Mouse (Mus musculus): Measurements from ENCODE around the gene Faah. TPM values are rescaled to one million over a fixed set of nuclear protein-coding genes. Genes with fewer than 3 reads are reported as not detected.
A peak's percentile ranks its signal among the peaks of the same experiment; 100 is the strongest.

The Faah gene
- polyA plus RNA-seq, 1 experiment from 2014 or later: 1.4 TPM

GRCm38 (mm10) chr4:116016862-116017299 is 845 bp downstream of the Faah start:
- Histone ChIP-seq H3K27me3 (ENCODE audit: control insufficient read depth, insufficient read depth, low read length) (peaks cover 31% of the 10 kb centered on the region), H3K36me3 (replicated peaks; ENCODE audit: control insufficient read depth, insufficient read depth, low read depth, low read length) (no peaks in the 10 kb centered on the region), H3K4me1 (ENCODE audit: control insufficient read depth, insufficient read depth, low read length) (no peaks in the 10 kb centered on the region; the same call in 1 of the 2 replicates), H3K9ac (replicated peaks; ENCODE audit: low read length) (peak overlapping the region; percentile 68; the same call in 1 of the 2 replicates), H3K9me3 (replicated peaks; ENCODE audit: control insufficient read depth, low read length) (no peaks in the 10 kb centered on the region), H3K4me2 (ENCODE audit: low read depth, low read length) (peak overlapping the region; percentile 99), H3K4me3 (ENCODE audit: low read depth, low read length) (peak overlapping the region; percentile 58), H3K27ac (replicated peaks; ENCODE audit: low read depth, low read length) (no peak overlapping the region)
- WGBS: 10% methylated on average over 16 of the region's 16 CpGs
- no peak for DNase-seq (ENCODE audit: low spot score)
- no peak for ATAC-seq (replicated peaks; ENCODE audit: insufficient number of reproducible peaks, low FRiP score, low TSS enrichment, low read depth)

- WGBS: 48% methylated on average over 3 of the region's 3 CpGs
- Histone ChIP-seq H3K27ac (replicated peaks; ENCODE audit: low read depth, low read length) (no peak overlapping the region), H3K4me3 (ENCODE audit: low read depth, low read length) (no peak overlapping the region)
Measured at GRCm38 (mm10) chr4:116016396-116016795, 1.3 kb downstream of the Faah start.

GRCm38 (mm10) chr4:116015996-116016395 is 1.7 kb downstream of the Faah start:
- Histone ChIP-seq H3K4me3 (ENCODE audit: low read depth, low read length) (no peak overlapping the region), H3K27me3 (ENCODE audit: control insufficient read depth, insufficient read depth, low read length) (peaks cover 31% of the 10 kb centered on the region), H3K9ac (replicated peaks; ENCODE audit: low read length) (no peak overlapping the region), H3K4me2 (ENCODE audit: low read depth, low read length) (no peak overlapping the region), H3K36me3 (replicated peaks; ENCODE audit: control insufficient read depth, insufficient read depth, low read depth, low read length) (no peaks in the 10 kb centered on the region), H3K4me1 (ENCODE audit: control insufficient read depth, insufficient read depth, low read length) (no peaks in the 10 kb centered on the region; the same call in 1 of the 2 replicates), H3K27ac (replicated peaks; ENCODE audit: low read depth, low read length) (no peak overlapping the region), H3K9me3 (replicated peaks; ENCODE audit: control insufficient read depth, low read length) (no peaks in the 10 kb centered on the region)
- ATAC-seq (replicated peaks; ENCODE audit: insufficient number of reproducible peaks, low FRiP score, low TSS enrichment, low read depth) (no peak), DNase-seq (ENCODE audit: low spot score) (no peak)
- 56% methylated on average over 8 of the region's 8 CpGs for WGBS

More at GRCm38 (mm10) chr4:116016396-116016795, 1.3 kb downstream of the Faah start:
- DNase-seq (ENCODE audit: low spot score) (no peak), ATAC-seq (replicated peaks; ENCODE audit: insufficient number of reproducible peaks, low FRiP score, low TSS enrichment, low read depth) (no peak)
- Histone ChIP-seq H3K27me3 (ENCODE audit: control insufficient read depth, insufficient read depth, low read length) (peaks cover 31% of the 10 kb centered on the region), H3K4me1 (ENCODE audit: control insufficient read depth, insufficient read depth, low read length) (no peaks in the 10 kb centered on the region; the same call in 1 of the 2 replicates), H3K9ac (replicated peaks; ENCODE audit: low read length) (no peak overlapping the region), H3K4me2 (ENCODE audit: low read depth, low read length) (no peak overlapping the region), H3K36me3 (replicated peaks; ENCODE audit: control insufficient read depth, insufficient read depth, low read depth, low read length) (no peaks in the 10 kb centered on the region), H3K9me3 (replicated peaks; ENCODE audit: control insufficient read depth, low read length) (no peaks in the 10 kb centered on the region)

- ATAC-seq (replicated peaks; ENCODE audit: insufficient number of reproducible peaks, low FRiP score, low TSS enrichment, low read depth): no peak
- Histone ChIP-seq H3K9ac (replicated peaks; ENCODE audit: low read length) (no peak overlapping the region), H3K4me3 (ENCODE audit: low read depth, low read length) (no peak overlapping the region), H3K4me1 (ENCODE audit: control insufficient read depth, insufficient read depth, low read length) (no peaks in the 10 kb centered on the region; the same call in 1 of the 2 replicates), H3K4me2 (ENCODE audit: low read depth, low read length) (no peak overlapping the region), H3K36me3 (replicated peaks; ENCODE audit: control insufficient read depth, insufficient read depth, low read depth, low read length) (no peaks in the 10 kb centered on the region), H3K27ac (replicated peaks; ENCODE audit: low read depth, low read length) (no peak overlapping the region), H3K9me3 (replicated peaks; ENCODE audit: control insufficient read depth, low read length) (no peaks in the 10 kb centered on the region), H3K27me3 (ENCODE audit: control insufficient read depth, insufficient read depth, low read length) (peaks cover 31% of the 10 kb centered on the region)
- no peak for DNase-seq (ENCODE audit: low spot score)
- WGBS: 85% methylated on average over 5 of the region's 5 CpGs
Measured at GRCm38 (mm10) chr4:116015502-116015901, 2.2 kb downstream of the Faah start.

GRCm38 (mm10) chr4:116010186-116010585 is 7.5 kb downstream of the Faah start:
- H3K36me3 ChIP-seq (replicated peaks; ENCODE audit: control insufficient read depth, insufficient read depth, low read depth, low read length): no peaks in the 10 kb centered on the region
- no peak overlapping the region for H3K4me2 ChIP-seq (ENCODE audit: low read depth, low read length)
- ATAC-seq (replicated peaks; ENCODE audit: insufficient number of reproducible peaks, low FRiP score, low TSS enrichment, low read depth) (no peak), DNase-seq (ENCODE audit: low spot score) (no peak)
- WGBS: 83% methylated on average over 8 of the region's 8 CpGs
- no peaks in the 10 kb centered on the region for H3K9me3 ChIP-seq (replicated peaks; ENCODE audit: control insufficient read depth, low read length)
- no peak overlapping the region for H3K9ac ChIP-seq (replicated peaks; ENCODE audit: low read length)
- H3K4me3 ChIP-seq (ENCODE audit: low read depth, low read length): no peak overlapping the region
- H3K27ac ChIP-seq (replicated peaks; ENCODE audit: low read depth, low read length): no peak overlapping the region
- H3K4me1 ChIP-seq (ENCODE audit: control insufficient read depth, insufficient read depth, low read length): no peaks in the 10 kb centered on the region
- H3K27me3 ChIP-seq (ENCODE audit: control insufficient read depth, insufficient read depth, low read length): peaks cover under 1% of the 10 kb centered on the region

- Histone ChIP-seq H3K9me3 (replicated peaks; ENCODE audit: control insufficient read depth, low read length) (no peaks in the 10 kb centered on the region), H3K36me3 (replicated peaks; ENCODE audit: control insufficient read depth, insufficient read depth, low read depth, low read length) (no peaks in the 10 kb centered on the region), H3K27ac (replicated peaks; ENCODE audit: low read depth, low read length) (no peak overlapping the region), H3K9ac (replicated peaks; ENCODE audit: low read length) (no peak overlapping the region), H3K4me1 (ENCODE audit: control insufficient read depth, insufficient read depth, low read length) (no peaks in the 10 kb centered on the region), H3K4me2 (ENCODE audit: low read depth, low read length) (no peak overlapping the region), H3K27me3 (ENCODE audit: control insufficient read depth, insufficient read depth, low read length) (no peaks in the 10 kb centered on the region), H3K4me3 (ENCODE audit: low read depth, low read length) (no peak overlapping the region)
- ATAC-seq (replicated peaks; ENCODE audit: insufficient number of reproducible peaks, low FRiP score, low TSS enrichment, low read depth) (no peak), DNase-seq (ENCODE audit: low spot score) (no peak)
- 70% methylated on average over 4 of the region's 4 CpGs for WGBS
Measured at GRCm38 (mm10) chr4:116001206-116001605, 16.5 kb downstream of the Faah start.

- no peak for ATAC-seq (replicated peaks; ENCODE audit: insufficient number of reproducible peaks, low FRiP score, low TSS enrichment, low read depth)
- H3K4me2 ChIP-seq (ENCODE audit: low read depth, low read length): no peak overlapping the region
- no peak overlapping the region for H3K9ac ChIP-seq (replicated peaks; ENCODE audit: low read length)
- H3K4me3 ChIP-seq (ENCODE audit: low read depth, low read length): no peak overlapping the region
- no peaks in the 10 kb centered on the region for H3K27me3 ChIP-seq (ENCODE audit: control insufficient read depth, insufficient read depth, low read length)
- 43% methylated on average over 6 of the region's 6 CpGs for WGBS
- H3K36me3 ChIP-seq (replicated peaks; ENCODE audit: control insufficient read depth, insufficient read depth, low read depth, low read length): no peaks in the 10 kb centered on the region
- no peaks in the 10 kb centered on the region for H3K4me1 ChIP-seq (ENCODE audit: control insufficient read depth, insufficient read depth, low read length)
- no peaks in the 10 kb centered on the region for H3K9me3 ChIP-seq (replicated peaks; ENCODE audit: control insufficient read depth, low read length)
- DNase-seq (ENCODE audit: low spot score): no peak
- H3K27ac ChIP-seq (replicated peaks; ENCODE audit: low read depth, low read length): no peak overlapping the region
Measured at GRCm38 (mm10) chr4:116000671-116001070, 17.1 kb downstream of the Faah start.

GRCm38 (mm10) chr4:115996729-115997128 is 21.0 kb downstream of the Faah start:
- WGBS: 76% methylated on average over 4 of the region's 4 CpGs
- no peak for DNase-seq (ENCODE audit: low spot score)

More at GRCm38 (mm10) chr4:115996729-115997128, 21.0 kb downstream of the Faah start:
- Histone ChIP-seq H3K27ac (replicated peaks; ENCODE audit: low read depth, low read length) (no peak overlapping the region), H3K4me2 (ENCODE audit: low read depth, low read length) (no peak overlapping the region), H3K36me3 (replicated peaks; ENCODE audit: control insufficient read depth, insufficient read depth, low read depth, low read length) (no peaks in the 10 kb centered on the region), H3K9ac (replicated peaks; ENCODE audit: low read length) (no peak overlapping the region), H3K4me1 (ENCODE audit: control insufficient read depth, insufficient read depth, low read length) (no peaks in the 10 kb centered on the region), H3K4me3 (ENCODE audit: low read depth, low read length) (no peak overlapping the region), H3K27me3 (ENCODE audit: control insufficient read depth, insufficient read depth, low read length) (no peaks in the 10 kb centered on the region), H3K9me3 (replicated peaks; ENCODE audit: control insufficient read depth, low read length) (no peaks in the 10 kb centered on the region)
- ATAC-seq (replicated peaks; ENCODE audit: insufficient number of reproducible peaks, low FRiP score, low TSS enrichment, low read depth): no peak
